Mouse (Mus musculus): ENCODE data around the gene Gm37240. TPM values are rescaled to one million over a fixed set of nuclear protein-coding genes. Genes with fewer than 3 reads are reported as not detected.
"Not testable (repeated sequence)": the region's sequence is repeated elsewhere in the genome, so short reads cannot be mapped to it uniquely, and the experiment has no call there.

Gene Gm37240
- polyA plus RNA-seq, 1 experiment from 2014 or later: 0.52 TPM

DNA sequence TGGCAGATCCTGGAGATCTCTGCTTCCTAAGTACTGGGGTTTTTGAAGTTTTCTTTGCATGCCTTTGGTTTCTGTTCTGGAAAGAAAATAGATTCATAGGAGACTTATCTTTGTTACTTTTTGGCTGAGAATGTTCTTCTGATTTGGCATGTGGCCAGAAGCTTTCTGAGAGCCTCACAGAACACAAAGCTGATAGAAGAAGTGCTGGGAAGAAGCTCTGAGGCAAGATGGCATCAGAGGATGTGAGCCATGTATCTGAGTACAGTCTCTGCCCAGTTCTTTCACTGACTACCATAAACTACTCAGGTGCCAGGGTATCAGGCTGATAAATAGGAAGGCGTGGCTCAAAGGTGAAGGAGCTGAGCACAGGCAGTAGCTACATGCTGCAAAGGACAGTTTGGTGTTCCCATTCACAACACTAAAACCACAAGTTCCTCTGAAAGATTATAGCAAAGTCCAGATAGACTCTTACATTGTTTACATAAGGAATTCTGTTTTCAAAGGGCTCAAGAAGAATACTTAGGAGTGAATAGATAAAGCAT is 1019.8 kb downstream of the Gm37240 start:
- Histone ChIP-seq H3K36me3 (ENCODE audit: control insufficient read depth, insufficient read depth, low read length) (no peaks in the 10 kb centered on the region), H3K9me3 (ENCODE audit: control insufficient read depth, low read length) (no peaks in the 10 kb centered on the region), H3K4me1 (replicated peaks; ENCODE audit: control insufficient read depth, insufficient read depth, low read length) (no peaks in the 10 kb centered on the region), H3K27me3 (ENCODE audit: control insufficient read depth, insufficient read depth, low read length) (no peaks in the 10 kb centered on the region), H3K4me2 (replicated peaks; ENCODE audit: low read depth, low read length) (no peak overlapping the region), H3K4me3 (ENCODE audit: low read depth, low read length) (no peak overlapping the region), H3K9ac (ENCODE audit: low read depth, low read length) (no peak overlapping the region), H3K27ac (ENCODE audit: low read depth, low read length) (no peak overlapping the region)
- ATAC-seq (ENCODE audit: low FRiP score) (no peak), DNase-seq (ENCODE audit: low spot score) (no peak)
- 84% methylated on average over 1 of the region's 1 CpGs for WGBS

DNA sequence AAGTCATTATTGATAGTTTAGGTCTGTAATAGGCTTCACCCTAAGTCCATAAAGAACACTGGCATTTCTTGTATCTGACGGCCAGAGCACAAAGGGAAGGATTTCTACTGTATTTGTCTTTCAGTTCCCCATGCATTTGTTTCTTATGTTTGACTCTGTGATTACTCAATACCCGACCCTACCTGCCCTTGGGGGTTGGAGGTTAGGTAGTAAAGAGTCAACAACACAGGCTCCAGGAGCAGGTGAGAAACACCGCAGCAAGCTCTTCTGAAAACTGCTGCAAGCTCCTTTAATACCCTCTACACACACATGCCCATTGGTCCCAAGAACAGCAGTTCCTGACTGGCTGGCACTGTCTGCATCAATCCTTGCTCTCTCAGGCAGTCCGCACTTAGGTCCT is 1020.5 kb downstream of the Gm37240 start:
- H3K36me3 ChIP-seq (ENCODE audit: control insufficient read depth, insufficient read depth, low read length): no peaks in the 10 kb centered on the region
- no peak overlapping the region for H3K4me3 ChIP-seq (ENCODE audit: low read depth, low read length)
- WGBS: 84% methylated on average over 4 of the region's 4 CpGs
- no peaks in the 10 kb centered on the region for H3K27me3 ChIP-seq (ENCODE audit: control insufficient read depth, insufficient read depth, low read length)
- H3K4me1 ChIP-seq (replicated peaks; ENCODE audit: control insufficient read depth, insufficient read depth, low read length): no peaks in the 10 kb centered on the region
- H3K4me2 ChIP-seq (replicated peaks; ENCODE audit: low read depth, low read length): no peak overlapping the region
- ATAC-seq (ENCODE audit: low FRiP score) (no peak), DNase-seq (ENCODE audit: low spot score) (no peak)
- no peaks in the 10 kb centered on the region for H3K9me3 ChIP-seq (ENCODE audit: control insufficient read depth, low read length)
- no peak overlapping the region for H3K27ac ChIP-seq (ENCODE audit: low read depth, low read length)
- H3K9ac ChIP-seq (ENCODE audit: low read depth, low read length): no peak overlapping the region

DNA sequence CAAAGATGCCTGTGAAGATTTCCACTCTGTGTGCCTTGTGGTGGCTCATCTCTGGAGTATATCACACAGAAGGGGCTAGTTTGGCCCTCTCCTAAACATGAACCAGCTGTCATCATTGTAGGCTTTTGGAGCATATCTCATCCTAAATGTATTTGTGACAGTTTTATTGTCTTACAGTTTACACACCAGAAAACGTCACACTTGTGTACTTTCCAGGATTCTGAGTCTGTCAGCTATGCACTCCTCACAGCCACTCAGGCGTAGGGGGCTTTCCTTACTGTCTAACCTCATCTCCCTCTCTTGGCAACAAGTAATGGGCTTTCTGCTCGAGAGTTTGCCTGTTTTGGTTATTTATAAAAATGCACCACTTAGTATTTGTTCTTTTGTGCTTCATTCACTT is 1021.6 kb downstream of the Gm37240 start:
- no peaks in the 10 kb centered on the region for H3K27me3 ChIP-seq (ENCODE audit: control insufficient read depth, insufficient read depth, low read length)
- no peak overlapping the region for H3K27ac ChIP-seq (ENCODE audit: low read depth, low read length)
- no peaks in the 10 kb centered on the region for H3K9me3 ChIP-seq (ENCODE audit: control insufficient read depth, low read length)
- WGBS: 83% methylated on average over 3 of the region's 3 CpGs
- no peak overlapping the region for H3K4me2 ChIP-seq (replicated peaks; ENCODE audit: low read depth, low read length)
- no peak overlapping the region for H3K9ac ChIP-seq (ENCODE audit: low read depth, low read length)
- DNase-seq (ENCODE audit: low spot score) (no peak), ATAC-seq (ENCODE audit: low FRiP score) (no peak)
- H3K4me1 ChIP-seq (replicated peaks; ENCODE audit: control insufficient read depth, insufficient read depth, low read length): no peaks in the 10 kb centered on the region
- H3K4me3 ChIP-seq (ENCODE audit: low read depth, low read length): no peak overlapping the region
- H3K36me3 ChIP-seq (ENCODE audit: control insufficient read depth, insufficient read depth, low read length): no peaks in the 10 kb centered on the region

DNA sequence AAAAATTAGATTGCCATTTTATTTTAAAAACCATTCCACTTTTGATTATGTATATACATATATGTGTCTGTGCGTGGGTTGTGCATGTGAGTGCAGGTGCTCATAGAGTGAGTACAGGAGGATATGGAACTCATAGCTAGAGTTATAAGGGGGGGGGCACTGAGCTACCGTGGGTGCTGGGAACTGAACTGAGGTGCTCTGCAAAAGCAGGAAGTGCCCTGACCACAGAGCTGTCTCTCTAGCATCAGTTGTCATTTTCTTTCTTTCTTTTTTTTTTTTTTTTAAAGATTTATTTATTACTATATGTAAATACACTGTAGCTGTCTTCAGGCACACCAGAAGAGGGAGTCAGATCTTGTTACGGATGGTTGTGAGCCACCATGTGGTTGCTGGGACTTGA is 1025.5 kb downstream of the Gm37240 start:
- ATAC-seq (ENCODE audit: low FRiP score); H3K4me1 ChIP-seq (replicated peaks; ENCODE audit: control insufficient read depth, insufficient read depth, low read length); H3K4me3 ChIP-seq (ENCODE audit: low read depth, low read length); H3K4me2 ChIP-seq (replicated peaks; ENCODE audit: low read depth, low read length); H3K27me3 ChIP-seq (ENCODE audit: control insufficient read depth, insufficient read depth, low read length); H3K36me3 ChIP-seq (ENCODE audit: control insufficient read depth, insufficient read depth, low read length); H3K9ac ChIP-seq (ENCODE audit: low read depth, low read length); H3K9me3 ChIP-seq (ENCODE audit: control insufficient read depth, low read length); DNase-seq (ENCODE audit: low spot score); H3K27ac ChIP-seq (ENCODE audit: low read depth, low read length): not testable (repeated sequence)
- 91% methylated on average over 3 of the region's 3 CpGs for WGBS

DNA sequence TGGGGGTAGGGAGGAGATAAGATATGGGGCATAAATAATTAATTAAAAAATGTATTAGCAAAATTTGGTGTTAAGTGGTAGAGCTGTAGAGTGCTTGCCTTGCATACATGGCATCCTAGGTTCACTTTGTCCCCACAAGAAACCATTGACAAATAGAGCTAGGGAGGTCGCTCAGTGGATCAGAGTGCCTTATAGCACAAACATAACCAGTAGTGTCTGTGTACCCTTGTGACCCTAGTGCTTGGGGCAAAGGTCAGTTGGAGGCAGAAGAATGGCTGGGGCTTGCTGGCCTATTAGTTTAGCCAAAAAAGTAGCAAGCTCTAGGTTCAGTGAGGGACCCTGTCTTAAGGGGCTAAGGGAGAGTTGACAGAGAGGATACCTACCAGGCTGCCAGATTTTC is 1026.6 kb downstream of the Gm37240 start:
- no peaks in the 10 kb centered on the region for H3K36me3 ChIP-seq (ENCODE audit: control insufficient read depth, insufficient read depth, low read length)
- WGBS: 78% methylated on average over 1 of the region's 1 CpGs

DNA sequence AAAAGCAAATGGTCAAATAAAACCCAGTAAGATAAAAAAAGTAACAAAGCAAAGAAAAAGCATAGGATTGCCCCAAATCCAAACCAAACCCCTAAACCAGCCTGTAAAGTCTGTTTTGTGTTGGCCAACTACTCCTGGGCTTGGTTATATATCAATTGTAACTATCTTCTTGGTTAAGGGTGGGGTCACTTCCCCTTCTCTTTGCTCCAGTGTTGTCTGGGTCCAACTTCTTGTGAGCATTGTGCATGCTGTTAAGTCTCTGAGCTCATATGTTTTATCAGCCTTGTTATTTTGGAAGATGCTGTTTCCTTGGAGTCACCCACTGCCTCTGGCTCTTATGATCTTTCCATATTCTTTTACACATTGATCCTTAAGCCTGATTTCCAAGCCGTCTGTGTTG is 1032.9 kb downstream of the Gm37240 start:
- no peak for ATAC-seq (ENCODE audit: low FRiP score)
- WGBS: 88% methylated on average over 1 of the region's 1 CpGs
- H3K27me3 ChIP-seq (ENCODE audit: control insufficient read depth, insufficient read depth, low read length): no peaks in the 10 kb centered on the region

More for the DNA sequence above, 1026.6 kb downstream of the Gm37240 start:
- H3K27ac ChIP-seq (ENCODE audit: low read depth, low read length): no peak overlapping the region
- no peaks in the 10 kb centered on the region for H3K27me3 ChIP-seq (ENCODE audit: control insufficient read depth, insufficient read depth, low read length)
- H3K9me3 ChIP-seq (ENCODE audit: control insufficient read depth, low read length): no peaks in the 10 kb centered on the region
- H3K9ac ChIP-seq (ENCODE audit: low read depth, low read length): no peak overlapping the region
- ATAC-seq (ENCODE audit: low FRiP score) (no peak), DNase-seq (ENCODE audit: low spot score) (no peak)
- no peak overlapping the region for H3K4me3 ChIP-seq (ENCODE audit: low read depth, low read length)
- H3K4me2 ChIP-seq (replicated peaks; ENCODE audit: low read depth, low read length): no peak overlapping the region
- H3K4me1 ChIP-seq (replicated peaks; ENCODE audit: control insufficient read depth, insufficient read depth, low read length): no peaks in the 10 kb centered on the region

DNA sequence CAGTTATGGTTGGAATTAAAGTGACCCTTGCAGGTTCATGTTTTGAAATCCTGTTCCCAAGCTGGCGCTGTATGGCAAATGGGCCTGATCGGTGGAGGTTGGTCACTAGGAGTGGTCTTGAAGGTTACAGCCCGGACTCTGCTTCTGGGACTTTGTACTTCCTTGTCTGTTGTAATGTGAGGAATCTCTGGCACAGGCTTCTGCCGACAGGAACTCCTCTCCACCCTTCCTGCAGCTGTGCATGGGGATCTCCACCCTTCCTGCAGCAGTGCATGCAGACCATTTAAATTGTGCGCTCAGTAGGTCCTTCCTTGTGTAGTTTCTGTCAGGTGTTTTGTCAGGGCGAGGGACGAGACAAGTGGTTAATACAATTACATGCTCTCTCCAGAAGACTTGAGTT is 1034.4 kb downstream of the Gm37240 start:
- no peaks in the 10 kb centered on the region for H3K9me3 ChIP-seq (ENCODE audit: control insufficient read depth, low read length)
- H3K36me3 ChIP-seq (ENCODE audit: control insufficient read depth, insufficient read depth, low read length): no peaks in the 10 kb centered on the region
- ATAC-seq (ENCODE audit: low FRiP score) (no peak), DNase-seq (ENCODE audit: low spot score) (no peak)
- 86% methylated on average over 7 of the region's 7 CpGs for WGBS
- H3K4me3 ChIP-seq (ENCODE audit: low read depth, low read length): no peak overlapping the region
- H3K4me2 ChIP-seq (replicated peaks; ENCODE audit: low read depth, low read length): no peak overlapping the region
- no peaks in the 10 kb centered on the region for H3K27me3 ChIP-seq (ENCODE audit: control insufficient read depth, insufficient read depth, low read length)
- no peak overlapping the region for H3K27ac ChIP-seq (ENCODE audit: low read depth, low read length)
- no peak overlapping the region for H3K9ac ChIP-seq (ENCODE audit: low read depth, low read length)
- H3K4me1 ChIP-seq (replicated peaks; ENCODE audit: control insufficient read depth, insufficient read depth, low read length): no peaks in the 10 kb centered on the region

More for the DNA sequence above, 1032.9 kb downstream of the Gm37240 start:
- Histone ChIP-seq H3K4me3 (ENCODE audit: low read depth, low read length) (no peak overlapping the region), H3K9ac (ENCODE audit: low read depth, low read length) (no peak overlapping the region), H3K4me1 (replicated peaks; ENCODE audit: control insufficient read depth, insufficient read depth, low read length) (no peaks in the 10 kb centered on the region), H3K36me3 (ENCODE audit: control insufficient read depth, insufficient read depth, low read length) (no peaks in the 10 kb centered on the region), H3K4me2 (replicated peaks; ENCODE audit: low read depth, low read length) (no peak overlapping the region), H3K9me3 (ENCODE audit: control insufficient read depth, low read length) (no peaks in the 10 kb centered on the region), H3K27ac (ENCODE audit: low read depth, low read length) (no peak overlapping the region)
- DNase-seq (ENCODE audit: low spot score): no peak

DNA sequence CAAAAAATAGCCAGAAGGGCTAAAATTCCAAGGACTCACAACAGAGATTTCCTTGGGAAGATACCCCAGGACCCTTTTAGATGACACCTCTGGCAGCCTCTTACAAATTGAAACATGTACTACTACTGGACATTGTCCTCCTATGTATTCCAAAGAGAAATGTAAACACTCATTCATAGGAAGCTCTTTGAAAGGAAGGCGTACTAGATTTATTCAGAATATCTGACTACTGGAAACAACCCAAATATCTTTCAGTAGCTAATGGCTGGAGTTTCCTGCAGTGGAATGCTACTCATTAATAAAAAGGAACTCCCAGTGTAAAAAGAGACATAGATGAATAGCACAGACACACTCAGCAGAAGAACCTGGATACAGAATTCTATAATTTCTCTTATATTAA is 1035.5 kb downstream of the Gm37240 start:
- no peak for ATAC-seq (ENCODE audit: low FRiP score)

DNA sequence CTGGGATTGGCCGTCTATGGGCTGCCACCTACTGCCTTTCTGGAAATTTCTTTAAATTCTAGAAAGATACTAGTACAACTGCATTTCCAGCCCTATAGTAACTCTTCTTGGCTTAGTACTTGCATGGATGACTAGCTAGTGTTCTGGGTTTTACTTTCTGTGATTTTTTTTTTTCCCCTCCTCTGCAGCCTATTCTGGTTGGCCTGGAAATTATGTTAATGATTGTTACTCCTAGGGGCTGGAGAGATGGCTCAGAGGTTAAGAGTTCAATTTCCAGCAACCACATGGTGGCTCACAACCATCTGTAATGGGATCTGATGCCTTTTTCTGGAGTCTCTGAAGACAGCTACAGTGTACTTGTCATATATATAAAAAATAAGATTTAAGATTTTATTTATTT is 1036.9 kb downstream of the Gm37240 start:
- no peak overlapping the region for H3K27ac ChIP-seq (ENCODE audit: low read depth, low read length)
- no peak for ATAC-seq (ENCODE audit: low FRiP score)
- H3K27me3 ChIP-seq (ENCODE audit: control insufficient read depth, insufficient read depth, low read length): no peaks in the 10 kb centered on the region
- H3K4me3 ChIP-seq (ENCODE audit: low read depth, low read length): no peak overlapping the region
- H3K4me2 ChIP-seq (replicated peaks; ENCODE audit: low read depth, low read length): no peak overlapping the region
- WGBS: 78% methylated on average over 1 of the region's 1 CpGs
- no peaks in the 10 kb centered on the region for H3K36me3 ChIP-seq (ENCODE audit: control insufficient read depth, insufficient read depth, low read length)
- H3K9ac ChIP-seq (ENCODE audit: low read depth, low read length): no peak overlapping the region
- no peaks in the 10 kb centered on the region for H3K9me3 ChIP-seq (ENCODE audit: control insufficient read depth, low read length)
- H3K4me1 ChIP-seq (replicated peaks; ENCODE audit: control insufficient read depth, insufficient read depth, low read length): no peaks in the 10 kb centered on the region
- no peak for DNase-seq (ENCODE audit: low spot score)

More for the DNA sequence above, 1035.5 kb downstream of the Gm37240 start:
- Histone ChIP-seq H3K4me1 (replicated peaks; ENCODE audit: control insufficient read depth, insufficient read depth, low read length) (no peaks in the 10 kb centered on the region), H3K9ac (ENCODE audit: low read depth, low read length) (no peak overlapping the region), H3K4me3 (ENCODE audit: low read depth, low read length) (no peak overlapping the region), H3K27me3 (ENCODE audit: control insufficient read depth, insufficient read depth, low read length) (no peaks in the 10 kb centered on the region), H3K9me3 (ENCODE audit: control insufficient read depth, low read length) (no peaks in the 10 kb centered on the region), H3K4me2 (replicated peaks; ENCODE audit: low read depth, low read length) (no peak overlapping the region), H3K27ac (ENCODE audit: low read depth, low read length) (no peak overlapping the region), H3K36me3 (ENCODE audit: control insufficient read depth, insufficient read depth, low read length) (no peaks in the 10 kb centered on the region)
- DNase-seq (ENCODE audit: low spot score): no peak
- WGBS: 95% methylated on average over 1 of the region's 1 CpGs

Data from hindbrain, embryonic 11.5 days (tissue).